Mouse (Mus musculus): Measurements from ENCODE around the gene Pet100. TPM values are rescaled to one million over a fixed set of nuclear protein-coding genes. Genes with fewer than 3 reads are reported as not detected.
"Not testable (repeated sequence)": the region's sequence is repeated elsewhere in the genome, so short reads cannot be mapped to it uniquely, and the experiment has no call there.

Gene Pet100
- 10 to 100 TPM; 84.7 to 91.0 TPM for total RNA-seq (2021)
- long read RNA-seq, experiment 1, transcript Pet100-201 (4 exons, 1,193 nt): major isoform, 31 of 37 reads
- long read RNA-seq, experiment 1, partial matches to known transcripts: 3 of 37 reads
- long read RNA-seq, experiment 1, other reads (novel, unspliced or antisense): 1 of 37 reads
- long read RNA-seq, experiment 2, transcript Pet100-201 (4 exons, 1,193 nt): major isoform, 34 of 41 reads
- long read RNA-seq, experiment 2, partial matches to known transcripts: 4 of 41 reads
- long read RNA-seq, experiment 2, other reads (novel, unspliced or antisense): 2 of 41 reads

DNA sequence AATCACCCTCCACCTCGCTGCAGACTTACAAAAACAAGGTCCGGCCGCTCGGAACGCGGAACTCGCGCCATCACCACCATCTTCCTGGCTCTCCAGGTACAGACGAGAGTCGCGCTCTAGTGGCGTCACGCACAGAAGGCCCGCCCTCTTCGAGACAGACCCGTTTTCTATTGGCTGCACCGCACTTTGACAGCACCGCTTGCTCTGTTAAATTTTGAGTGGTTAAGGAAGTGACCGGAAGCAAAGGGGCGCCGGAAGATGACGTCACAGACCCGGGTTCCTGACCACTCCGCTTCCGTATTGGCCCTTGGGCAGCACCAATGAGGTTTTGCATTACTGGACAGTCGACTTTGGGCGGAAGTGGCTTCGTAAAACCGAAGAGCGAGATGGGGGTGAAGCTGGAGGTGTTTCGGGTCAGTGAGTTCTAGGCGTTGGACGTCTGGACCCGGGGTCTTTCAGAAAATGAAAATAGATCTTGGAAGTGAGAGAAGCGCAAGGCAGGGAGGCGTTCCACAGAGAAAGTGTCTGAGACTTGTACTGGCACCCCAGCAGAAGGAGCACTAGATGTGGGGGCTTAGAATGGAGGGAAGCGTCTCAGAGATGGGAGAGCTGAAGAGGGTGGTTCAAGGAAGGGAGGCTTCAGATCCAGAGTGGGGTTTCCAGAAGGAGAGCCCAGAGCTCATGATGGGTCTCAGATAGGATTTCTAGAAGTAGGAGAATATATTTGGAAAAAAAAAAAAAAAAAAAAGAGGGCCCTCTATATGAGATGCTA lies at the start of gene Pet100, which contains the start of gene Xab2:
Pet100 (plus strand) TSS at position 350 of the 772 bp plus-strand sequence.
Xab2 (minus strand) TSS at position 118 of the 772 bp plus-strand sequence.
- peak; percentile 99 for DNase-seq (ENCODE audit: low spot score)

DNA sequence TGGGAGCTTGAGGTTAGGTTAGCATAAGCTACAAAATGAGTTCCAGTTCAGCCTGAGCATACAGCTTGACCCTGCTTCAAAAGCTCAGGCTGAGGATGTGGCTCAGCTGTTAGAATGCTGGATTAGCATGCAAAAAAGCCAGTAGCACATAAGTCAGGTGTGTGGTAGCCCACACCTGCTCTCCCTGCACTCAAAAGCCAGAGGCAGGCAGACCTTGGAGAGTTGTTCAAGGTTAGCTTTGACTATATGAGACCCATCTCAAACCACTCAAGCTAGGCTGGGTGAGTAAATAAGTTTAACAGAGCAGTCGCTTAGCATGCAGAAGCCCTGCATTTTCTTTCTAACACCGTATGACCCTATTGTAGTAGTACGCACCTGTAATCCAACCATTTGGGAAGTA lies 46.8 kb upstream of the Pet100 start:
- no peak for DNase-seq (ENCODE audit: low spot score)

DNA sequence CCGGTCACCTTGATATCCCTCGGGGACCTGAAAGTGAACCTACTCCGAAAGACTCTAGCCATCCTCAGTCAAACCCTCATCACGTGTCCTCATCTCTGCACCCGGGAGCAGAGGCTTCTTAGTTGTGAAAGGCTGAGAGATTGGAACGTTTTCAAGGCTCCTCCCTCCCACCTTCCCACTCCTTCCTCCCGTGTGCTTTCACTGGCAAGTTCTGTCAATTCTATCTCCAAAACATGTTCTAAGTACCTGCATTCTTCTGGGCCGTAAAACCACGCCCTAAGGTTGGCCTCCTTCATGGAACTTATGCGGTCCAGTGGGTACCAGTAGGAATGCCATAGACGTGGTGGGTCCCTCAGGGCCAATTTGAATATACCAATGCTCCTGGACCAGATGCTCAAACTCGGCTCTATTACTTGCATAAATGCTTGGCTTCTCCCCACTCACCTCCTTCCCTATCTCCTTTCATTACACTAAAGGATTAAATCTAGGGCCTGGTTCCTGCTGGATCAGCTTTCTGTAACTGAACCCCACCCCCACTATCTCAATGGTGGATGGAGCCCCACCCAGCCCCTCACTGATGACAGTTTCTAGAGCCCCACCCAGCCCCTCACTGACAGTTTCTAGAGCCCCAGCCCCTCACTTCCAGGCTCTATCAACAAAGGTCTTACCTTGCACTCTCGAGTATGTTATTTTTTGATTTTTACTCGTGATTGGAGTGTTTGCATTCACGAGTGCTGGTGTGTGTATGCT lies 45.0 kb upstream of the Pet100 start:
- no peak for DNase-seq (ENCODE audit: low spot score)

DNA sequence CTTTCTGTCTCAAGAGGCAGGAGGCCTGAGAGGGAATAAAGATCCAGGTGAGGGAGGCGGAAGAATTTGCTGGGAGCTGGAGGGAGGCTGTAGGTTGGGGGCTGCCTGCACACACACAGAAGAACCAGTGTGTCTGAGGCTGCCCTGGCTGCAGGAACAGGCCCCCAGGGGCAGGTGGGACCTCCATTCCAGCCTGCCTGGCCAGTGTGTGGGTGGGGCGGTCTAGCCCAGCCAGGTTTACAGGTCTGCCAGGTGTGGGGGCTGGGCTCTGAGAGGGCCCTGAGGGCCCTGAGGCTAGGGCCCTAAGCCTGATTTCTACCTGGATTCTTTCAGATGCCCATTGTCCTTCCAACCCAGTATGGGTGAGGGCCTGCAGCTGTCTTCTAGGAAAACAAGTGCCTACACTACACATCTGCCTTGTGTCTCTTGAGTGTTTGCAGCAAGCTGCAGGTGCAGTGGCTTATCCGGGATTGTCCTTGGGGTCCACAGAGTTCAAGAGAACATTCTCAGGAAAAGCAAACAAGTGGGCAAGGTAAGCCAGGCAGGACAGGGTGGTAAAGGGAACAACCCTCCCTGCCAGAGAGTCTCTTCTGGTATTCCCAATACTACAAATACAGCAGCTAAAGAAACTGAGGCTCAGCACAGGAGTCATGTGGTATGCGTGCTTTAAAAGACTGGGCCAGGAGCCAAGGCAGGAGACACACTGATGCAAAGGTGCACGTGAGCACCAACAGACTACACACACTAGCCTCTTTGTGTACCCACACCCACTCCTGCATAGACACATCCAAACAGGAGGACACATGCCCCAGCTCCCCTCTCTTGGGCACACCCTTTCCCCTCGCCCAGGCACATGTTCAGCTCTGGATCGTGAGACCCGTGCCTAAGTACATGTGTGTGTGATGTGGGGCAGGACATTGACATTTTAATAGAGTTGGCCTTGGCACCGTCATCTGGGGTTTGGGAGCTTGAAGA lies 41.7 kb upstream of the Pet100 start:
- no peak for DNase-seq (ENCODE audit: low spot score)

DNA sequence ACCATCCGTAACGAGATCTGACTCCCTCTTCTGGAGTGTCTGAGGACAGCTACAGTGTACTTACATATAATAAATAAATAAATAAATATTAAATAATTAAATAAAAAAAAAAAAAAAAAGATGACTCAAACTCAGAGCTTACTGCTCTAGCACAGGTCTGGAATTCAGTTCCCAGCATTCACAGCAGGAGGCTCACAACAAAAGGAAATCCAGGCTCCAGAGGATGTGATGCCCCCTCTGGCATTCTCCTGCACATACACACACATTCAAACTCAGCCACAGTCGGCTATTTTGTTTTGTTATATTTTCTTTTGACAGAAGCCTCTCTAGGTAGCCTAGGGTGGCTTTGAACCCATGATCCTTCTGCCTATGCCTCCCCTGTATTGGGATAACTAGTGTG lies 39.4 kb upstream of the Pet100 start:
- DNase-seq (ENCODE audit: low spot score): not testable (repeated sequence)

DNA sequence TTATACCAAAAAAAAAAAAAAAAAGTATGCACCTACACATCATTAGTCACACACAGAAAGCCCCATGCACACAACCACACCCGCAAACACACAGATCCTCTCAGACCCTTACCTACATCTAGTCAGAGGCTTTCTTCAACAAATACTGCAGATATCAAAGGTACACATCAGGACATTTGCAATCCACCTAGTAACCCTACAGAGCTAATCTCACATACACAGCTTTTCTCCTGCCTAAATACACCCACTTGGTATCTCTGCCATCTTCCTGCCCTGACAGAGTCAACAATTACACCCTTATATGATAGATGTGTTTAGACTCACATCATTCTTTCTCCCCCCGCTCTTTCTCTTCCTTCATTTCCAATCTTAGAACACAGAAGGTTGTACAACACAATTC lies 34.9 kb upstream of the Pet100 start:
- no peak for DNase-seq (ENCODE audit: low spot score)

DNA sequence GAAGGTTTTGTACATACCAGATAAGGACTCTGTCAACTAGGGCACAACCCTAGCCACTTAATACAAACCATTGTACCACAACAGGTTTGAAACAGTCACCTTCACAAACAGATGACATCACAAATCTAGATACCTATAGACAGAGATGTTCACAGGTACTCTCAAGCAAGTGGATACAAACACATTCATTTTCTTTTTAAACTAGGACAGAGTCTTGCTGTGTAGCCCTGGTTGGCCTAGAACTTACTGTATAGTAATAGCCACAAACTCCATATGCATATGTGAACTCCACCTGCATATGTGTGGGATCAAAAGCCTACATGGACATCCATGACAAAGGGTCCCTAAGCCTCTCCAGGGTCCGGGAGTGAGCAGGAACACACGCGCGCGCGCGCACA lies 34.4 kb upstream of the Pet100 start, which contains the start of gene Camsap3:
Camsap3 (plus strand) TSS at position 301 of the 398 bp plus-strand sequence.
- no peak for DNase-seq (ENCODE audit: low spot score)

DNA sequence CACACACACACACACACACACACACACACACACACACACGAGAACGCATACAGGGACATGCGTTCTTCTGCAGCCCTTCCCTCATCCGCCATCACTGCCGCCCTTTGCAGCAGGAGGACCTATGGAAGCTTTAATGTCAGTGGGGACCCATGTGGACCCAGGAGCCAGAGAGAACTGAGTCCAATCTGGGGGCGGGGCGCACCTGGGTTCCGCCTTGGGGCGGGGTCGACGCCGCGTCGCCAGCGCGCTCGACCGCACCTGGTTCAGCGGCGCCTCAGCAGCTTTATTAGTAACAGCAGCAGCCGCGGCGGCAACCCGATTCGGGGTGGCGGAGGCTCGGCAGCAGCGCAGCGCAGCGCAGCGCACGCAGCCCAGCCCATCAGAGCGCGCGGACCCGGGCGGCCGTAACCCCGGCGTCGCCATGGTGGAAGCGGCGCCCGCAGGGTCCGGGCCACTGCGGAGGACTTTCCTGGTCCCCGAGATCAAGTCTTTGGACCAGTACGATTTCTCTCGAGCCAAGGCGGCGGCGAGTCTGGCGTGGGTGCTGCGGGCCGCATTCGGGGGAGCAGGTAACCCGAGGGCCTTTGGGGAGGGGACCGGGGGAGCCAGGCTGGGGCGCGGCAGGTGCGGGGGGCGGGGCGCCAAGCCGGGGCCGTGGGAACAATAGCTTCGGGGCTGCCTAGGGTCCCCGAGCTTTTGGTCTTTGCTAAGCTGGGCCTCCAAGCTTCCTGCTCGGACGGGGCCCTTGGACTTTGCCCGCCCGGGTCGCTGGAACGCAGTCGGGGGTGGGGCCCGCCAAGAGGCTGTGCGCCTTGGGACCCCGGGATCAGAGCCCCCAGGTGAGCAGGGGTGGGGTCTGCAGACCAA lies 33.7 kb upstream of the Pet100 start:
- DNase-seq (ENCODE audit: low spot score): no peak

DNA sequence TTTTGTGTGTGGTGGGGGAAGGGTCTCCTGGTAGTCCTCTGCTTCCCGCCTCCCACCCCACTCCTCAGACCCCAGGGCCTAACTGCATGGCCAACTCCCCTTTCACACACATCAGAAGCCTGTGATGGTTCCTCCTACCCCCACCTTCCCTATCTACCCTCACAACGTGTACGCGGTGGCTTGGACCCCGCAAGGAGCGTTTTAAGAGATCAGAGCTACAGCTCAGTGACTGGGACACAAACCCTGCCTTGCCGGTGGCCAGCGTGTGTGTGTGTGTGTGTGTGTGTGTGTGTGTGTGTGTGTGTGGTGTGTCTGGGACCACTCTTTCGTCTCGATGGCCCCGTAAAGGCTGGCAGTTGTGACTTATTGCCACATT lies 33.1 kb upstream of the Pet100 start:
- no peak for DNase-seq (ENCODE audit: low spot score)

DNA sequence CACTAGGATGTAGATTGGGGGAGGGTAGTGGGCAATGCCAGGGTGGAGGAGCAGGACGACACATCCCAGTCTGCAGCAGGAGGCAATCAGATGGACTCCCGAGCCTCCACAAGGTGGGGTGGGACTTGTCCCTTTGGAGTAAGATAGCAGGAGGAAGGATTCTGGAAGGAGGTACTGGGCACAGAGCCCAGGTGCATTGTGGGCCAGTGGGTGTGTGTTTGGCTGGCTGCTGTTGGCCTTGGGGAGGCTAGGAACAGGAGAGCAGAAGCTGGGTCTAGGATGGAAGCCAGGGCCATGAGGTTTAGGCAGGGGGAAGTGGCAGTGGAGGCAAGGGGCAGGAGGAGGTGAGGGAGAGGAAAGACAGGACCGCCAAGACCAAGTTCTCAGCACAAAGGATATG lies 27.9 kb upstream of the Pet100 start:
- DNase-seq (ENCODE audit: low spot score): no peak

DNA sequence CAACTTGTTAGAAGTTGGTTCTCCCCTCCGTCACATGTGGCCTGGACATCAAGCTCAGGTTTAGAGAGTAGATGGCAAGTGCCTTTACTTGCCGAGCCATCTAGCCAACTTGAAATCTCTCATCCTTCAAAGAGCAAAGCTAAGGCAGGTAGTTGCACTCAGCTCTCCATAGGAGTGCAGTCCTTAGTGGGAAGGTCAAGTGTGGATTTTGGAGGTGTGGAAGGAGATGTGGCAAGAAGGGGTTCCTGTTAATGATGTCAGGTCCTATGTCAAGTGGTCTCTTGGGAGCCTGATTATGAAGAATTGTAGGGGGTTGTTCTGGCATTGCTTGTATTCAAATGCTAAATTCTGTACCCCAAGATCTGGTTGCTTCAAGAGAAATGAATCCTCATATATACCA lies 26.9 kb upstream of the Pet100 start:
- no peak for DNase-seq (ENCODE audit: low spot score)

DNA sequence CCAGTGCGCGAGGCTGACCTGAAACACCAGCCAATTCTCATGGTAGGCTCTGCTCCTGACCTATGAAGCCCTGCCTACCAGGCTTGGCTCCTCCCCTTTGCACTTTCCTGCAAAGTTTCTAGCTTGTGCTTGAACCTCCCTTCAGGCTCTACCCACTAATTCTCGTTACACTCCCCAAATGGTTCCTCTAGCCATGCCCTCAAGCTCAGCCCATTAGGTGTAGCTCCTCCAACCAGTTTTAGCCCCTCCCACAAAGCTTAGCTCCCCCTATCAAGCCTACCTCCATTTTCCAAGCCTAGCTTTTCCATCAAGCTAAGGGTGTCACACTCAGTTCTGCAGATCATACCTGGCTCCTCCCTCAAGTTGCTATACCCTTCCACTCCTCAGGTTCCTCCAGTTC lies 23.3 kb upstream of the Pet100 start:
- DNase-seq (ENCODE audit: low spot score): no peak

DNA sequence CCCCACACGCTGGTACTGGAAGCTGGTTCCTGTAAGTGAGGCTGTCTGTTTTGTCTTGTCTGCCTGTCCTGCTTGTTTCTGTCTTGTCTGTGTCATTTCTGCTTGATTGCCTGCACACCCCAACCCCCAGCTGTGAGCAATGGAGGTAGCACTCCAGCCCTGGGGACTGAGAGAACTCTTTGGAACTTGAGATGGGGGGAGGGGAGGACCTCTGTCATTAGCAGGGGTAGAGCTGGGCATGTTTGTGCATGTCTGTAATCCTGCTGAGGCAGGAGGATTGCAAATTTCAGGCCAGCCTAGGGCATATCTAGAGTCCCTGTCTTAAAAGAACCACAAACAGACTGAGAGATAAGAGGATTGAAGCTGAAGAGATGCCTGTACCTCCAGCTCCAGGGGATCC lies 22.1 kb upstream of the Pet100 start:
- no peak for DNase-seq (ENCODE audit: low spot score)

DNA sequence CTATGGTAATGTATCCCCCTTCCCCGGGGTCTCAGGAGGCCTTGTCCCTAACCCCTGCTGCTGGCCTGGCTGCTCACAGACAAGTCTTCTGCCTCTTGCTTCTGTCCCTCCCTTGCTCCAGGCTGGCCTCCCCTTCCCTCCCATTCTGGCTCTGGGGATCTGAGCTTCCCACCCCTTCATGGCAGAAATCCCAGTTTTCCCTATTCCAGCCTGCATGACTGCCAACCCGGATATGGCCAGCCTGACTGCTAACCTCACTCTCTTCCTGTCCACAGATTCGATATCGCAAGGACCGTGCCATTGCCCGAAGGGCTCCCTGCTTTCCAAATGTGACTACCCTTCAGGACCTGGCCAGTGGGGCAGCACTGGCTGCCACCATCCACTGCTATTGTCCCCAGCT lies 20.9 kb upstream of the Pet100 start:
- DNase-seq (ENCODE audit: low spot score): peak; percentile 73

DNA sequence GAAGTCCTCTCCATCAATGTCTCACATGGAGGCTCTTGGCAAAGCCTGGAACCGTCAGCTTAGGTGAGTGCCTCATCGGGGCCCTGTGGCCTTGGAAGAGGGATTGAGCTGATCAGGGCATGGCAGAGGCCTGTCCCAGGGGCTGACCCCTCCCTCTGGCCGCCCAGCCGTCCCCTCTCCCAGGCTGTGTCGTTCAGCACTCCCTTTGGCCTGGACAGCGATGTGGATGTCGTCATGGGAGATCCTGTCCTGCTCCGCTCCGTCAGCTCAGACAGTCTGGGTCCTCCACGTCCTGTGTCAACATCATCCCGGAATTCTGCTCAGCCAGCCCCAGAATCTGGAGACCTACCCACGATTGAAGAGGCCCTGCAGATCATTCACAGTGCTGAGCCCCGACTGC lies 17.9 kb upstream of the Pet100 start:
- DNase-seq (ENCODE audit: low spot score): no peak

DNA sequence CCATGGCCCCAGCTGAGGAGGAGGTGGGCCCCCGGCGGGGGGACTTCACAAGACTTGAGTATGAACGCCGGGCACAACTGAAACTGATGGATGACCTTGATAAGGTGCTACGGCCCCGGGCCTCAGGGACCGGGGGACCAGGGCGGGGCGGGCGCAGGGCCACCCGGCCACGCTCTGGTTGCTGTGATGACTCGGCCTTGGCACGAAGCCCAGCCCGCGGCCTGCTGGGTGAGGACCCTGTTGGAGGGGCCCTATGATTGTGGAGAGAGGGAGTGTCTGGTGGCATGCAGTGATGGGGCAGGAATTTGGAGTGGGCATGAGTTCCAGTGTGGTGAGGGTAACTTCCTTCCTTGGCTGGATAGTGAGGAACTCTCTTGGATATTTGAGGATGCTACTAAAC lies 14.8 kb upstream of the Pet100 start:
- no peak for DNase-seq (ENCODE audit: low spot score)

DNA sequence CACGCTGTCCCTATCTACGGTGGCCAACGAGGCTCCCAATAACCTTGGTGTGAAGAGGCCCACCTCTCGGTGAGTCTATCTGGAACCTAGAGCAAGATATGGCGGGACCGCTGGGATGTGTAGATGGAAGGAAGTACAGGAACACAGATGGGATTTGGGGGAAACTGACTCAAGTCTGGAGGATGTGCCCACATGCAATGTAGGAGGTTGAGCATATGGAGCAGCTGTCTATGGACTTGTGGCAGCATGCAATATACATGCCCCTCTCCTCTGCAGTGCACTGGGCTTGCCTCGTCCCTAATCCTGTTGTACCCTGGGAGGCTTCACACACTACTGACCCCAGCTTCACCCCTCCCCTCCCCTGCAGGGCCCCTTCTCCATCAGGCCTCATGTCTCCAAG lies 13.5 kb upstream of the Pet100 start:
- DNase-seq (ENCODE audit: low spot score): no peak

DNA sequence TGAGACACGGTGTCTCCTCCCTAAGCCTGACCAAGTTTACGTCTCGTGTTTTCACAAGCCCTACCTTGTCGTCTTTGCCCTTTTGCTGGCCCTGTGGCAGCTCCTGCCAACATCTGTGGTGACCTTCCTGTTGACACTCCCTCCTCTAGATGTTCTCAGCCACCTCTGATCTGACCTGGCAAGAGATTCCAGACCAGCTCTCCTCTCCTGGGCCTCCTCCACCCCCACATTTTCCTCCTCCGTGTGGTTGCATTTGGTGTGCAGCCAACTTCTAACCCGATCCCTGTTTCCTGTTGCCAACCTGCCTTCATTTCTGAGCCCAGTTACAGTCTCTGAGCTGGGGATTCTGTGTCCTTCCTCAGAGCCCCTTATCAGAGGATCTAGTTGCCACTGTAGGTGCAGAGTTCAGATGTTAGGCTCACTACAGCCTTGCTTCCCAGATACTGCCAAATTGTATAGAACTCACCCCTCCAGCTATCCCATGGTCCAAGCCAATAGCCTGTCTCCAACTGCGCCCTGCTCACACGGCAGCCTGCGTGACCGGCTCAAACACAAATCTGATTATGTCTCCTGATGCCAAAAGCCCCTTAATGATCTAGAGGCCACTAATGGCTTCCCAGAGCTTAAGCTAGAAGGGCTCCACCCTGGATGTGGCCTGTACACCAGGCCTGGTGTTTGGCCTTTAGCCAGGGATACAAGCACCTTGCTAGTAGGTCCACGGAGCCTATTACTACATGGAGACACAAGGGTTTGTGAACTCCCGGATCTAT lies 12.1 kb upstream of the Pet100 start:
- DNase-seq (ENCODE audit: low spot score): no peak

DNA sequence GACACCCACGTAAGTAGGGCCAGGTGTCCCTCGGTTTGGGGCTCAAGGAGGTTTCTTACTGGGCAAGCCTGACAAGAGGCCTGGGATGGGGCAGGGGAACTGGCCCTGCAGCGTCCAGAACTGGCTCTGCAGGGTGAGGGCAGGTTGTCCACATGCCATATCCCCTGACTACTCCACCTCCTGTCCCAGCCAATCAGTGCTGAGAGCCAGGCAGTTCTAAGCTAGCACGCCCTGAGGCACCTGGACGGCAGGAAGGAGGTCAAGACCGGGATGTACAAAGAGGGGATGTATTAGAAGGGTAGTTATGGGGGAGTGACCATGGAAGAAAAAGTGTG lies 11.6 kb upstream of the Pet100 start:
- DNase-seq (ENCODE audit: low spot score): no peak

Measured in gastrocnemius, adult 18-20 months (tissue).